Mouse (Mus musculus) thymus, adult 2 months (tissue): ENCODE data around the gene Atpif1.

Experiments
- CTCF ChIP-seq: fragments of 200-500 bp; IDR thresholded peaks from 2 replicates; pipeline ENCODE4 v1.5.1; 2012; ENCODE audit warnings: mild to moderate bottlenecking, control low read depth, low read length, moderate library complexity, borderline replicate concordance; ENCODE audit not compliant: control insufficient read depth, poor library complexity, insufficient read depth; ENCODE audit errors: extremely low read depth
- POLR2A ChIP-seq: fragments of 200-500 bp; IDR thresholded peaks from 2 replicates; pipeline ENCODE4 v1.6.1; 2012; ENCODE audit warnings: mild to moderate bottlenecking, low read length, control low read depth, moderate library complexity; ENCODE audit not compliant: control insufficient read depth, poor library complexity, insufficient read depth; ENCODE audit errors: extremely low read depth

- TF ChIP-seq CTCF (0 out of 2 replicates have a peak, but pooled peaks have one; percentile 26), POLR2A (peak; percentile 98)
Measured at GRCm38 (mm10) chr4:132510352-132510798, 23.1 kb downstream of the Atpif1 start, which contains the start of gene Sesn2.
